Mouse (Mus musculus) hindbrain, postnatal 0 days (tissue): ENCODE measurements around the gene Cpne4. TPM values are rescaled to one million over a fixed set of nuclear protein-coding genes. Genes with fewer than 3 reads are reported as not detected.
A peak's percentile ranks its signal among the peaks of the same experiment; 100 is the strongest.

Source experiments
- ATAC-seq: fragments of 200-750 bp; cut with Nextera tagmentation; 2 replicates; pipeline ENCODE4 v1.8.0; 2017; ENCODE audit warnings: mild to moderate bottlenecking, moderate TSS enrichment, moderate library complexity
- DNase-seq: peaks from one replicate; pipeline ENCODE4 v3.0.0-alpha.2; 2015; ENCODE audit warnings: low spot score
- H3K27ac ChIP-seq: fragments of 300-500 bp; sonication (generic); 2 replicates; pipeline ENCODE4 v1.5.1; 2014; ENCODE audit warnings: mild to moderate bottlenecking
- H3K27me3 ChIP-seq: fragments of 300-500 bp; sonication (generic); 2 replicates; pipeline ENCODE4 v1.6.1; 2014; ENCODE audit warnings: low read length, mixed read lengths; ENCODE audit not compliant: insufficient read depth
- H3K36me3 ChIP-seq: fragments of 300-500 bp; sonication (generic); 2 replicates; pipeline ENCODE4 v1.6.1; 2014; ENCODE audit warnings: low read length, mixed read lengths; ENCODE audit not compliant: insufficient read depth
- H3K4me1 ChIP-seq: fragments of 300-500 bp; sonication (generic); 2 replicates; pipeline ENCODE4 v1.6.1; 2014; ENCODE audit warnings: antibody characterized with exemption, low read length, mixed read lengths; ENCODE audit not compliant: insufficient read depth
- H3K4me2 ChIP-seq: fragments of 300-500 bp; sonication (generic); 2 replicates; pipeline ENCODE4 v1.6.1; 2014; ENCODE audit warnings: low read depth, mild to moderate bottlenecking, low read length, moderate library complexity, mixed read lengths
- H3K4me3 ChIP-seq: fragments of 300-500 bp; sonication (generic); 2 replicates; pipeline ENCODE4 v1.5.1; 2014; ENCODE audit warnings: low read length
- H3K9ac ChIP-seq: fragments of 300-500 bp; sonication (generic); replicated peaks from 2 replicates; pipeline ENCODE4 v1.6.1; 2014; ENCODE audit warnings: mild to moderate bottlenecking, low read length, moderate library complexity, mixed read lengths
- H3K9me3 ChIP-seq: fragments of 300-500 bp; sonication (generic); 2 replicates; pipeline ENCODE4 v1.6.1; 2016; ENCODE audit warnings: low read length, mixed read lengths
- CTCF ChIP-seq: IDR thresholded peaks from 2 replicates; pipeline ENCODE4 v1.5.1; 2016; ENCODE audit warnings: antibody characterized with exemption, control low read depth, low read depth
- WGBS: fragments of 180-500 bp; shearing (Covaris S2); extraction: QIAGEN DNeasy Blood & Tissue Kit; methylation state at CpG from one replicate; pipeline ENCODE4 v1.1.7; 2014; 5-methylcytosine and 5-hydroxymethylcytosine counted together
- polyA plus RNA-seq: library from polyadenylated mRNA; unstranded; fragments of >200 nt; fragmentation: Nextera tagmentation; extraction: Ambion mirVana; gene quantifications from 2 replicates; pipeline ENCODE4 v1.2.1, GENCODE M21; 2015
- total RNA-seq: library from RNA; depleted of rRNA; stranded (reverse); fragments of >200 nt; gene quantifications from 2 replicates; pipeline ENCODE4 v1.2.3, GENCODE M21; 2014

Gene Cpne4
- total and polyA plus RNA-seq, 2 experiments from 2014 or later, result 10.9 to 19.3 TPM

- H3K9me3 ChIP-seq, result no peaks in the 10 kb centered on the region
- ATAC-seq (no peak), DNase-seq (peak; percentile 27)
- no peaks in the 10 kb centered on the region for H3K36me3 ChIP-seq
- no peak for TF ChIP-seq CTCF
- H3K27ac ChIP-seq, result no peak overlapping the region
- H3K9ac ChIP-seq, result no peak overlapping the region
- no peaks in the 10 kb centered on the region for H3K4me1 ChIP-seq
- H3K4me3 ChIP-seq, result no peak overlapping the region
- WGBS, result 54% methylated on average over 14 of the region's 14 CpGs
- no peak overlapping the region for H3K4me2 ChIP-seq
- H3K27me3 ChIP-seq, result no peaks in the 10 kb centered on the region
Measured at GRCm38 (mm10) chr9:104755519-104755918, 208.4 kb downstream of the Cpne4 start.

- no peak for ATAC-seq
- no peak for TF ChIP-seq CTCF
- DNase-seq, result no peak
- Histone ChIP-seq H3K4me2 (no peak overlapping the region), H3K9ac (no peak overlapping the region), H3K9me3 (no peaks in the 10 kb centered on the region), H3K4me1 (no peaks in the 10 kb centered on the region), H3K27me3 (no peaks in the 10 kb centered on the region), H3K4me3 (no peak overlapping the region), H3K27ac (no peak overlapping the region), H3K36me3 (no peaks in the 10 kb centered on the region)
- WGBS, result 84% methylated on average over 7 of the region's 7 CpGs
Measured at GRCm38 (mm10) chr9:104760031-104760430, 212.9 kb downstream of the Cpne4 start.

GRCm38 (mm10) chr9:104776198-104776815 lies 229.2 kb downstream of the Cpne4 start:
- Histone ChIP-seq H3K36me3 (no peaks in the 10 kb centered on the region), H3K9me3 (no peaks in the 10 kb centered on the region), H3K27ac (no peak overlapping the region), H3K4me2 (no peak overlapping the region), H3K4me1 (no peaks in the 10 kb centered on the region), H3K4me3 (no peak overlapping the region), H3K9ac (no peak overlapping the region), H3K27me3 (no peaks in the 10 kb centered on the region)
- DNase-seq, result no peak
- ATAC-seq, result no peak
- no peak for TF ChIP-seq CTCF
- 69% methylated on average over 7 of the region's 7 CpGs for WGBS

- H3K4me3 ChIP-seq, result no peak overlapping the region
- TF ChIP-seq CTCF, result no peak
- H3K9me3 ChIP-seq, result no peaks in the 10 kb centered on the region
- no peak for DNase-seq
- WGBS, result 82% methylated on average over 3 of the region's 3 CpGs
- no peak overlapping the region for H3K4me2 ChIP-seq
- no peaks in the 10 kb centered on the region for H3K4me1 ChIP-seq
- H3K27ac ChIP-seq, result no peak overlapping the region
- no peaks in the 10 kb centered on the region for H3K27me3 ChIP-seq
- H3K9ac ChIP-seq, result no peak overlapping the region
- H3K36me3 ChIP-seq, result no peaks in the 10 kb centered on the region
- no peak for ATAC-seq
Measured at GRCm38 (mm10) chr9:104777135-104777534, 230.0 kb downstream of the Cpne4 start.

GRCm38 (mm10) chr9:104777780-104778179 lies 230.7 kb downstream of the Cpne4 start:
- H3K36me3 ChIP-seq, result no peaks in the 10 kb centered on the region
- H3K27me3 ChIP-seq, result no peaks in the 10 kb centered on the region
- H3K4me1 ChIP-seq, result no peaks in the 10 kb centered on the region
- H3K9ac ChIP-seq, result no peak overlapping the region
- no peak overlapping the region for H3K4me2 ChIP-seq
- no peak for TF ChIP-seq CTCF
- DNase-seq (no peak), ATAC-seq (no peak)
- WGBS, result 45% methylated on average over 5 of the region's 5 CpGs
- no peaks in the 10 kb centered on the region for H3K9me3 ChIP-seq
- H3K27ac ChIP-seq, result no peak overlapping the region
- no peak overlapping the region for H3K4me3 ChIP-seq

- no peak overlapping the region for H3K4me3 ChIP-seq
- H3K27ac ChIP-seq, result no peak overlapping the region
- ATAC-seq (no peak), DNase-seq (no peak)
- WGBS, result 14% methylated on average over 2 of the region's 2 CpGs
- no peaks in the 10 kb centered on the region for H3K36me3 ChIP-seq
- TF ChIP-seq CTCF, result no peak
- H3K4me1 ChIP-seq, result no peaks in the 10 kb centered on the region
- no peaks in the 10 kb centered on the region for H3K9me3 ChIP-seq
- no peaks in the 10 kb centered on the region for H3K27me3 ChIP-seq
- no peak overlapping the region for H3K4me2 ChIP-seq
- no peak overlapping the region for H3K9ac ChIP-seq
Measured at GRCm38 (mm10) chr9:104796601-104797000, 249.5 kb downstream of the Cpne4 start.

GRCm38 (mm10) chr9:104804776-104805175 lies 257.7 kb downstream of the Cpne4 start:
- H3K4me2 ChIP-seq, result no peak overlapping the region
- H3K27ac ChIP-seq, result no peak overlapping the region
- ATAC-seq (no peak), DNase-seq (no peak)
- no peak overlapping the region for H3K4me3 ChIP-seq
- H3K36me3 ChIP-seq, result no peaks in the 10 kb centered on the region
- H3K4me1 ChIP-seq, result no peaks in the 10 kb centered on the region
- H3K27me3 ChIP-seq, result no peaks in the 10 kb centered on the region
- no peak overlapping the region for H3K9ac ChIP-seq
- TF ChIP-seq CTCF, result no peak
- WGBS, result 72% methylated on average over 4 of the region's 4 CpGs
- H3K9me3 ChIP-seq, result no peaks in the 10 kb centered on the region
